In the genomic region with DNA sequence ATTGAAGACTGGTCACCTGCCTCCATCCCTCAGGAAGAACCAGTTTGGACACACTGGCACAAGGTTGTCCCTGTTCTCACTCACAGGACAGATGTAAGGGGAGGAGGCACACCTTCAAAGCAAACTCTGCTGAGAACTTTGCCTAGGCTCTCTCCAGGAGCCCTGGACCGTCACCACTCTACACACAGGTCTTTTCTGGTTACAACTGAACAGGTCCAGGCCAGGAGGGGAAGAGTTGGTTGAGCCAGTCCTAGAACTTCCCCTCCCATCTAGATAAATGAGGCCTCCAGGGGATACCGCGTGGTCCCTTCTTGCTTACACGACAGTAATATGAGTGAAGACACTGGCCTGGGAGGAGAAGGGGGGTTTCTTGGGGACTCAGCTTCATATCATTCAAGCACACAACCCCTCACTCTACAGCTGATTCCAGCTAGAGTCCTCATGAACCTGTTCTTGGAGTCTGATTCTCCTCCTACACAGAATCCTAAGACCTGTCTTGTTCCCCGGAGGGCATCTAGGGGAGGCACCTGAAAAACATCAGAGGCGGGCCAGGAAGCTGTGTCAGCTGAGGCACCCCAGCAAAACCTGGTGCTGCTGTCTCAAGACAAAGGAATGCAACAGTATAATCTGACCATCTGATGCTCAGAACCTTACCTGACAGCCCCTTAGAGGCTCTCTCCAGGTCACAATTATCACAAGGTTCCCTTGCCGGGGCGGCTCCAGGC, we compare ENCODE assay signal across 10 mouse cellular contexts. TPM values are rescaled to one million over a fixed set of nuclear protein-coding genes. Genes with fewer than 3 reads are reported as not detected.
DNase-seq lines count a peak whose midpoint lies in the region; ATAC-seq and TF ChIP-seq lines count a peak whose summit lies in the region.
"Had no signal": no experiment of that assay in that cellular context is flagged by ENCODE, and none has a peak within 500 bp of the region (broad histone marks: within the 10 kb centered on the region; RNA-seq: fewer than 3 reads in every experiment).

No protein-coding gene starts in this region.

- no peak overlapping the region for H3K4me2 ChIP-seq in intestine, embryonic 16.5 days (ENCODE audit: low read depth, low read length)
- H3K4me2 ChIP-seq in liver, embryonic 15.5 days: peak overlapping the region; percentile 79
- H3K4me2 ChIP-seq: neural tube, embryonic 13.5 days had no signal

- no peaks in the 10 kb centered on the region for H3K36me3 ChIP-seq in intestine, embryonic 16.5 days (ENCODE audit: control insufficient read depth, insufficient read depth, low read length)
- peaks cover 54% of the 10 kb centered on the region for H3K36me3 ChIP-seq in liver, embryonic 15.5 days (replicated peaks)

- peak; percentile 9; the same call in 1 of the 2 replicates for ATAC-seq in intestine, embryonic 16.5 days
- no peak for ATAC-seq in liver, embryonic 15.5 days (ENCODE audit: insufficient read depth)
- ATAC-seq: Patski had no signal

- peaks cover 41% of the 10 kb centered on the region for H3K4me1 ChIP-seq in intestine, embryonic 16.5 days (ENCODE audit: control insufficient read depth, insufficient read depth, low read length)
- H3K4me1 ChIP-seq in liver, embryonic 15.5 days (replicated peaks): peaks cover 94% of the 10 kb centered on the region
- no peaks in the 10 kb centered on the region for H3K4me1 ChIP-seq in cerebellum, adult 2 months (ENCODE audit: control insufficient read depth, insufficient read depth, low read length)

- TF ChIP-seq CTCF in cerebellum, adult 2 months (IDR thresholded peaks at IDR 0.05; ENCODE audit: borderline replicate concordance, insufficient read depth, low read depth, low read length): no peak

- no peaks in the 10 kb centered on the region for H3K9me3 ChIP-seq in intestine, embryonic 16.5 days (ENCODE audit: control insufficient read depth, low read length)
- no peaks in the 10 kb centered on the region for H3K9me3 ChIP-seq in liver, embryonic 15.5 days (replicated peaks)
- H3K9me3 ChIP-seq: neural tube, embryonic 13.5 days had no signal

- peak overlapping the region; percentile 38 for H3K27ac ChIP-seq in intestine, embryonic 16.5 days (ENCODE audit: low read length)
- peak overlapping the region; percentile 97 for H3K27ac ChIP-seq in liver, embryonic 15.5 days (replicated peaks)
- H3K27ac ChIP-seq in cerebellum, adult 2 months (ENCODE audit: insufficient read depth, low read length): no peak overlapping the region
- H3K27ac ChIP-seq: neural tube, embryonic 13.5 days had no signal

- no peak for TF ChIP-seq POLR2A in cerebellum, adult 2 months (IDR thresholded peaks at IDR 0.05; ENCODE audit: borderline replicate concordance, insufficient read depth, low read length)

- 0 out of 2 replicates have a peak overlapping the region, but pooled peaks have one; percentile 24 for H3K9ac ChIP-seq in intestine, embryonic 16.5 days (ENCODE audit: low read depth, low read length)
- peak overlapping the region; percentile 81 for H3K9ac ChIP-seq in liver, embryonic 15.5 days
- H3K9ac ChIP-seq: neural tube, embryonic 13.5 days had no signal

- no peaks in the 10 kb centered on the region for H3K27me3 ChIP-seq in intestine, embryonic 16.5 days (replicated peaks; ENCODE audit: control insufficient read depth, insufficient read depth, low read length)
- H3K27me3 ChIP-seq in liver, embryonic 15.5 days: no peaks in the 10 kb centered on the region
- no peaks in the 10 kb centered on the region for H3K27me3 ChIP-seq in cerebellum, adult 2 months (ENCODE audit: control insufficient read depth, insufficient read depth, low read length)
- H3K27me3 ChIP-seq: neural tube, embryonic 13.5 days; Patski had no signal

- H3K4me3 ChIP-seq in intestine, embryonic 16.5 days (ENCODE audit: low read length): no peak overlapping the region
- peak overlapping the region; percentile 67 for H3K4me3 ChIP-seq in liver, embryonic 15.5 days (replicated peaks)
- H3K4me3 ChIP-seq in cerebellum, adult 2 months (replicated peaks; ENCODE audit: insufficient read depth, low read depth, low read length): no peak overlapping the region
- H3K4me3 ChIP-seq: neural tube, embryonic 13.5 days had no signal

- 51% methylated on average over 8 of the region's 8 CpGs for WGBS in intestine, embryonic 16.5 days
- 45% methylated on average over 8 of the region's 8 CpGs for WGBS in liver, embryonic 15.5 days (ENCODE audit: insufficient replicate concordance)
- 87% methylated on average over 8 of the region's 8 CpGs for WGBS in cerebellum, adult 2 months

- DNase-seq in kidney, adult 18-20 months: peak; percentile 33
- DNase-seq in kidney, adult 8-10 months: no peak
- DNase-seq in brain, adult 2 months (ENCODE audit: low read depth, low spot score): peak; percentile 16
- no peak for DNase-seq in cerebellum, postnatal 14 days
- DNase-seq in urinary bladder, postnatal 36 days (ENCODE audit: low spot score in 2 of 2): no peak
- DNase-seq in cerebellum, adult 2 months: no peak

RNA-seq across cellular contexts. Expression of gene Smim5, which starts 4.6 kb away (rescaled TPM):
- 1.6 and 3.1 TPM in 2 replicates for polyA plus RNA-seq in intestine, embryonic 16.5 days (2015; fragmentation: Nextera tagmentation; extraction: Ambion mirVana)
- 37.8 and 40.0 TPM in 2 replicates for polyA plus RNA-seq in liver, embryonic 15.5 days (2015; fragmentation: Nextera tagmentation; extraction: Ambion mirVana)
- polyA plus RNA-seq in cerebellum, adult 2 months (2012; rRNA removed): 1.3 and 1.7 TPM in 2 replicates

RNA-seq across cellular contexts. Expression of gene Smim6, which starts 7.4 kb away (rescaled TPM):
- polyA plus RNA-seq in intestine, embryonic 16.5 days (2015; fragmentation: Nextera tagmentation; extraction: Ambion mirVana): 33.8 and 38.6 TPM in 2 replicates
- 2.7 and 3.3 TPM in 2 replicates for polyA plus RNA-seq in liver, embryonic 15.5 days (2015; fragmentation: Nextera tagmentation; extraction: Ambion mirVana)
- 0.11 TPM in 1 of 2 replicates, not detected in the other for polyA plus RNA-seq in cerebellum, adult 2 months (2012; rRNA removed)

RNA-seq across cellular contexts. Expression of gene Sap30bp, which starts 28.7 kb away (rescaled TPM):
- polyA plus RNA-seq in intestine, embryonic 16.5 days (2015; fragmentation: Nextera tagmentation; extraction: Ambion mirVana): 27.3 and 29.2 TPM in 2 replicates
- 13.0 and 15.0 TPM in 2 replicates for polyA plus RNA-seq in liver, embryonic 15.5 days (2015; fragmentation: Nextera tagmentation; extraction: Ambion mirVana)
- polyA plus RNA-seq in cerebellum, adult 2 months (2012; rRNA removed): 49.5 and 53.5 TPM in 2 replicates

RNA-seq across cellular contexts. Expression of gene Recql5, which starts 28.9 kb away (rescaled TPM):
- polyA plus RNA-seq in intestine, embryonic 16.5 days (2015; fragmentation: Nextera tagmentation; extraction: Ambion mirVana): 15.7 and 16.7 TPM in 2 replicates
- 8.1 and 10.9 TPM in 2 replicates for polyA plus RNA-seq in liver, embryonic 15.5 days (2015; fragmentation: Nextera tagmentation; extraction: Ambion mirVana)
- 24.7 and 28.5 TPM in 2 replicates for polyA plus RNA-seq in cerebellum, adult 2 months (2012; rRNA removed)

RNA-seq across cellular contexts. Expression of gene Myo15b, which starts 46.2 kb away (rescaled TPM):
- 168 and 230 TPM in 2 replicates for polyA plus RNA-seq in intestine, embryonic 16.5 days (2015; fragmentation: Nextera tagmentation; extraction: Ambion mirVana)
- polyA plus RNA-seq in liver, embryonic 15.5 days (2015; fragmentation: Nextera tagmentation; extraction: Ambion mirVana): 0.45 and 0.46 TPM in 2 replicates
- polyA plus RNA-seq in cerebellum, adult 2 months (2012; rRNA removed): 0.16 and 0.32 TPM in 2 replicates

Comparison
In these comparisons a context has a peak if more than half of its experiments do, and no peak if none do; other contexts are left out.
1. DNase-seq: peak in kidney, adult 18-20 months (single experiment) and brain, adult 2 months (single experiment); none in kidney, adult 8-10 months (0 of 2), cerebellum, postnatal 14 days (0 of 2), urinary bladder, postnatal 36 days (0 of 2) and cerebellum, adult 2 months (0 of 2).